Mouse (Mus musculus) adrenal gland, adult 18-20 months (tissue): ENCODE data around the gene Ccdc32. TPM values are rescaled to one million over a fixed set of nuclear protein-coding genes. Genes with fewer than 3 reads are reported as not detected.
A peak's percentile ranks its signal among the peaks of the same experiment; 100 is the strongest.
"Not testable (repeated sequence)": the region's sequence is repeated elsewhere in the genome, so short reads cannot be mapped to it uniquely, and the experiment has no call there.

Experiments used
- DNase-seq, 2 experiments: peaks; one replicate each; pipeline ENCODE4 v3.0.0; 2021 to 2022; ENCODE audit warnings: low spot score in 2 of 2
- total RNA-seq, 2 experiments: library from RNA; stranded (reverse); gene quantifications; 1 replicate in 1 of 2; 2 replicates in 1 of 2; pipeline ENCODE4 v1.2.3; 2021

Gene Ccdc32
- total RNA-seq, 2 experiments from 2014 or later: 16.5 TPM

DNA sequence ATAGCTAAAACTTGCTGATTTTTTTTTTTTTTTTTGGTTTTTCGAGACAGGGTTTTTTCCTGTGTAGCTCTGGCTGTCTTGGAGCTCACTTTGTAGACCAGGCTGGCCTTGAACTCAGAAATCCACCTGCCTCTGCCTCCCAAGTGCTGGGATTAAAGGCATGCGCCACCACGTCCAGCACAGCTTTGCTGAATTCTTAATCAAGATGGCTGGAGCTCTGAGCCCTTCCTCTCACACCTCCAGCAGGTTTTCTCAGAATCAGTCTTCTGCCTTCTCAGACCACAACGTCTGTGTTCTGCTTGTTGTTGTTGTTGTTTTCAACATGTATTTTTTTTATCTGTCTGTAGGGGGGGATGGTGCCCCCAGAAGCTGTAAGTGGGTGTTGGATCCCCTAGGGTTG lies 12.9 kb downstream of the Ccdc32 start:
- not testable (repeated sequence) for DNase-seq

DNA sequence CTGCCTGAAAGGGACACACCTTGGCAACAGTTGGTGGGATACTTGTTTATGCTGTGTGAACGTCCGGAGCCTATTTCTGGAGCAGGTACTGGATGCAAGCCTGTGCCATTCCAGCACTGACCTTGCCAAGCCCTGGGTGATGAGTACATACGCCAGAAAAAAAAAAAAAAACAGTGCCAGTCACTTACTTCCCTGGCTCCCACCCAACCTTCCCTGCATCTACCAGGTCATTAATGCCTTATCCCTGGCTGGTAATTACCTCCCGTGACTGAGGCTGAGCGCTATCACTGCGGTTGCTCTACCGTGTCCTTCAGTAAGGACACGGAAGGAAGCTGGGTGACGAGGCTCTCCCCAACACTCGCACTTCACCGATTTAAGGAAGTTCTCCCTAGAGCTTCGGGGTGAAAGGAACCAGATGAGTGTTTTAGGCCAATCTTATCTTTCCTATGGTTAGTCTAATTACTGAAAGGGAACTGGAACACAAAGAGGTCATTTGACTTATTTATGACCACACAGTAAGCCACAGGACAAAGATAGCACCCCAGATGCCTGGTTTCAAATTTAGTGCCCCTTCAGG lies 13.5 kb downstream of the Ccdc32 start:
- peak in 1 of 2 experiments; percentile 14 for DNase-seq

- no peak for DNase-seq
Measured at GRCm38 (mm10) chr2:119014989-119015388, 14.2 kb downstream of the Ccdc32 start.

- DNase-seq: no peak
Measured at GRCm38 (mm10) chr2:119009376-119009775, 19.8 kb downstream of the Ccdc32 start.

DNA sequence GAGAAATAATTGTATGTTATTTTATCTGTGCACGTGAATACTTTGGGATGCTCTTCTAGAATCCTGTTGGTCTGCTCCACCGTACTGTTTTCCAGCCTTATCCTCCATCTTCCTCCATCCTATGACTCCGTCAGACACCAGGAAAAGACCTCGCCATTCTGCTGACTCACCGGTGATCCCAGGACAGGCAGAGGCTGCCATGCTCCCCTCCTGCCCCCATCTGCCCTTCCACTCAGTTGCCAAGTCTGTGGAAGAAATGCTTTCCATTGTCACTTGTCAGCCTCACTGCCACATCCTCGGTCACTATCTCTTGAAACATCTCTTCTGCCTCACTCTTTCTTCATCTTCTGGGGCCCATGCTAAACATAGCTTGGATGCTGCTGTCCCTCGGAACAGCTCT lies 22.3 kb downstream of the Ccdc32 start:
- no peak for DNase-seq

DNA sequence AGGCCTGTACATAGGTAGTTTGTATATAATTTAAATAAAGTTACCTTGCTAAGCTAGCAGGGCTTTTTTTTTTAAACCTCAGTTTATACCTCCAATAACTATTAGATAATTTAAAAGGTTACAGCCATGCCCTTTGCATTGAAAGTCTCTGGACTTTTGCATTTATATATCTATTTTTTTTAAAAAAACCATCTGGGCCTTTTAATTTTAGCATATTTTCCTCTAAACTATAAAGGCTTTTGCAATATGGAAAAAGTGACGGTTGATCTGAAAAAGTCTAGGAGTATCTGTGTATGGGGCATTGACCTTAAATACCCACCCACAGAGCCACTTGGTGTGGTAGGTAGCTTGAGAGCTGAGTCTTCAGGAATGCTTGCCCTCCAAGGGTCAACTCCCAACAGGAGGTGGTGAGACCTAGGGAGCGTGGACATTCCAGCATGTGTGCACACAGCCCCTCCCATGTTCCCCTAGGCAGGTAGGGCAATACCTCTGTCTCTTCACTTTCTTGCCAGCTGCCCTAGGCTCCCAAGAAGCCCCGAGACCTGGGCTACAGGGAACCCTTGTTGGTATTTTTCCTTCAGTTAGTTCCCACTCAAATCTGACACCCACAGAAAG lies 30.1 kb downstream of the Ccdc32 start:
- no peak for DNase-seq

GRCm38 (mm10) chr2:118998115-118998866 lies 30.9 kb downstream of the Ccdc32 start:
- no peak for DNase-seq

- no peak for DNase-seq
Measured at GRCm38 (mm10) chr2:118996798-118997105, 32.4 kb downstream of the Ccdc32 start.

- DNase-seq: no peak
Measured at GRCm38 (mm10) chr2:118995919-118996797, 33.0 kb downstream of the Ccdc32 start.

DNA sequence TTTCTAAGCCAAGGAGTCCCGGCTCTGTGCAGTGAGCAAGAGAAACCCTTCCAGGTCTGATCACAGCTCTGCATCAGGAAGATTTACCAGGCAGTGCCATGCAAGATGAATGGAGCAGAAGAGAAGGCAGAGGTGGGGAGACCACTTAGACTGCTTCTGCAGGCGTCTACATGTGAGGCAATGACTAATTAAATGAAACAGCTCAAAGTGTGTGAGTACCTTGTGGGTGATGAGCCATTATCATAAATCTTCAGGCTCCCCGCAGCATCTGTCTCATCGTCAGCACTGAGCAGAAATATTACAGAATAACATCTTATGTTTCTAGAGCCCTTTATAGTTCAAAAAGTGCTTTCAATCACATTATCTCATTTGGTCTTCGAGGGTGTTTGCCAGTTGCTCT lies 33.7 kb downstream of the Ccdc32 start:
- no peak for DNase-seq

DNA sequence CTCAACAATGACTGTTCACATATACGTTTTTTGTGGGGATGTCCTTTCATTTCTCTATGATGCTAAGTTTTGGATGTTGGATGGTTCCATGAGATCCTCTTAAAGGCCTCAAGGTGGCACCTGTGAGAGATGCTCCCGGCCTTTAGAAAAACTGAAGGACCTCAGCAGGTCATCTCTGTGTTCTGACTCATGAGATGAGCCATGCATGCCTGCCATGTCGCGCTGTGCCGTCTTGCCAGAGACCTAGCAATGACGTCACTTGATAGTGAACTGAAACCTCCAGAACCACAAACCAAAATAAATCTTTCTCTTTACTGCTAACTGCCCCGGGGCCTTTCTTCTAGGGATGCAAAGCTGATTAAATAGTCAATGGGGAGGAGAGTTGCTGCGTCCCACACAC lies 45.4 kb downstream of the Ccdc32 start:
- DNase-seq: no peak

DNA sequence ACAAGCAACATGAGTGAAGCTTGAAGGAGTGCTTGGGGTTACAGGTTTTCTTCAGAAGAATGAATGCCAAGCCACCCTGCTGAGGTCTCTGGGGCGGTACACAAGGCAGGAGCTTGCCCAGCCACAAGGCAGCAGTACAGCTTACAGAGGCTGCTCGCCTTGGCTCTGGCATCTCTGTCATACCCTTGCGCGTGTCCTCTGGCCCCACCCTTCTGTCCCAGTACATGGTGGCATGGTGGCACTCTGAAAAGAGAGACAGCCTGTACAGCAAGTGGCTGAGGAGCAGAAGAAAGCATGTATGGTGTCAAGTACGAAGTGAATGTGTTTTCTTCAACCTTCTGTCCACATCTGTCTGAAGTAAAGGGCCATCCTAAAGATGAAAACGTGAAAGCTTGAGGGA lies 48.4 kb downstream of the Ccdc32 start:
- DNase-seq: no peak

DNA sequence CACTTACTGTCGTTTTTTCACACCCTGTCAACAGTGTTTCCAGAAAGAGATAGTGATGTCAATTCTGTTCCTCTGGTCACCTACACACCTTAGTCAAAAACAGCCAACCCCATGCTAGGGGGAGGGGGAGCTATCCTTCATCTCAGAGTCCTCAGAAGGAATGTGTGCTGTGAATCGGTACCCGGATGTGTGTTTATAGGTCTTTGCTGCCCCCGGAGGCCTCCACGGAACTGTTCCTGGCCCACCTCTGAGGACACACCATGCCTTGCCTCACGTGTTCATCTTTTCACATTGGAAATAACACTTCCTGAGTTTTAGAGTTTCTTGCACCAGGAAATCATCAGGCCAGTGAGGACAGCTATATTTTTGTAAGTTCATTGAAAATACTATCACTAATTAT lies 51.1 kb downstream of the Ccdc32 start:
- DNase-seq: no peak

DNA sequence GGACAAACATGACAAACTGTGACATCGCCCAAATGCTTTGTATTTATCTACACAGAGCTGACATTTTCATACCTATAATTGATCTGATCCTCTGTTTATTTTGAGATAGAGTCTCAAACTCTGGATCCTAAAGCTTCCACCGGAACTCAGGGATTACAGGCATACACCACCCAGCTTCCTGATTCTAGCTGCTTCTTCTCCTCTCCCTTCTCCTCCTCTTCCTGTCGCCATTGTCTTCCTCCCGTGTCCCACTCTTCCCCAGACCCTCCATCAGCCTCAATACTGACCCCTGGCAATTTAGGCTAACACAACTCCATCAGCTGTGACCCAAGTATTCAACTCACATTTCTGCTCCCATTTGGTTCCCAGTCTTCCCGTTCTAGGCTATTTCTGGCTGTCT lies 52.3 kb downstream of the Ccdc32 start:
- DNase-seq: no peak

DNA sequence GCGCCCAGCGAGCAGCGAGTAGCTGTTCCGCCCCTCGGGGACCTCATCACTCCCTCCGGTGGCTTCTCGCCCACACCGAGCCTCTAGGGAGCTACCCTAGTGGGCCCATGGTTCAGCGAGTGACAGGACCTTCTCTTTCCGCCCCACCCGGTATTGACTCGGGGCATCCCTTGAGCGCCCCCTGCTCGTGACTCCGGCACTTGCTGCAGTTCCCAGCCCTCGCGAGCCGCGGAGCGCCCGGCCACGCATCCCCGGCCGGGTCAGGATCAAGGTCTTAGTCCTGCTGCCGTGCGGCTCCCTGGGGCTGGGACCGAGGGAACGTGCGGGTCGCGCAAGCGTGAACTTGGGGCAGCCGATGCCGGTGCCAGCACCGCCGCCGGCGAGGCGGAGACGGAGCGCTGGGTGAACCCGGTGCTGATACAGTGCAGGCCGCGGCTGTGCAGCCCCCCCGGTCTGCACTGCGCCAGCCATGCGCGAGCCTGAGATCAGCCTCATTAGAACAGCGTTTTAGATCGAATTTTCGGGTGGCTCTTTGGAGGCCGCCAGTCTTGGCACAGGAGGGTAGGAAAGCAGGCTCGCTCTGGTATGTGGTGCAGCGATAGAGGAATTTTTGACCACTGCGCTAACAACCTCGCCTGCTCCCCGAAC lies 52.8 kb downstream of the Ccdc32 start:
- DNase-seq: peak; percentile 90 to 91

- no peak for DNase-seq
Measured at GRCm38 (mm10) chr2:118975855-118976254, 53.3 kb downstream of the Ccdc32 start.

- peak; percentile 87 to 90 for DNase-seq
Measured at GRCm38 (mm10) chr2:118972687-118973376, 56.4 kb downstream of the Ccdc32 start.

DNA sequence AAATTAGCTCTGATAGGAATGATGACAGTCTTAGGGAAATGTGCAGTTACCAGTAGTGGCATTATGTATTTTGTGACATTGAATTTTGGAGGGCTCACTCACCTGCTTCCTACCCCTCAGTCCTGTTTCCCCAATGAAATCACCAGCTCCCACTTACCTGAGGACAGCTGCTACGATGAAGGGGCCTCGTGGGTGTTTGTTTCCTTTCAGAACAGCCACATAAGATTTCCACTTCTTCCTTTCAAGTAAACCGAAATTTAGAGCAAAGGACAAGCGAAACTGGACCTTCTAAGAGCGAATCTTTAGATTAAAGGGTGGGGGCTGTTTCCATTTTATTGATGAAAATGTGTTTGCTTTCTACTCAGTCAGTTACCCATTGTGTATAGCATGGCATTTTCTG lies 57.1 kb downstream of the Ccdc32 start:
- DNase-seq: no peak

GRCm38 (mm10) chr2:118969585-118970147 lies 59.5 kb downstream of the Ccdc32 start:
- no peak for DNase-seq
